Mouse (Mus musculus) erythroblast, embryonic 14.5 days (primary cell): Measurements from ENCODE around the gene Hip1r. TPM values are rescaled to one million over a fixed set of nuclear protein-coding genes. Genes with fewer than 3 reads are reported as not detected.

ENCODE experiments used
- H3K27me3 ChIP-seq: 2 replicates; pipeline ENCODE4 v1.6.1; 2012; ENCODE audit warnings: inconsistent platforms; ENCODE audit not compliant: control insufficient read depth
- H3K36me3 ChIP-seq: 2 replicates; pipeline ENCODE4 v1.6.1; 2012; ENCODE audit warnings: mild to moderate bottlenecking, inconsistent platforms; ENCODE audit not compliant: control insufficient read depth
- H3K4me1 ChIP-seq: 2 replicates; pipeline ENCODE4 v1.6.1; 2012; ENCODE audit warnings: inconsistent platforms; ENCODE audit not compliant: control insufficient read depth
- H3K4me3 ChIP-seq: replicated peaks from 2 replicates; pipeline ENCODE3; 2012; ENCODE audit warnings: moderate library complexity, mild to moderate bottlenecking, inconsistent platforms
- H3K9me3 ChIP-seq: 2 replicates; pipeline ENCODE4 v1.6.1; 2012; ENCODE audit warnings: low read length, inconsistent platforms, mixed read lengths; ENCODE audit not compliant: control insufficient read depth
- GATA1 ChIP-seq: IDR thresholded peaks from 2 replicates; pipeline ENCODE4 v1.6.1; 2012; ENCODE audit warnings: low read length, inconsistent platforms, mixed read lengths
- TAL1 ChIP-seq: IDR thresholded peaks from 3 replicates; pipeline ENCODE4 v1.6.1; 2012; ENCODE audit warnings: low read length, inconsistent platforms, mixed read lengths
- polyA plus RNA-seq: library from polyadenylated mRNA; stranded (reverse); fragments of >175 nt; gene quantifications from 2 replicates; pipeline ENCODE4 v1.2.3, GENCODE M21; 2012

Gene Hip1r
- polyA plus RNA-seq, 1 experiment = 0.37 TPM

DNA sequence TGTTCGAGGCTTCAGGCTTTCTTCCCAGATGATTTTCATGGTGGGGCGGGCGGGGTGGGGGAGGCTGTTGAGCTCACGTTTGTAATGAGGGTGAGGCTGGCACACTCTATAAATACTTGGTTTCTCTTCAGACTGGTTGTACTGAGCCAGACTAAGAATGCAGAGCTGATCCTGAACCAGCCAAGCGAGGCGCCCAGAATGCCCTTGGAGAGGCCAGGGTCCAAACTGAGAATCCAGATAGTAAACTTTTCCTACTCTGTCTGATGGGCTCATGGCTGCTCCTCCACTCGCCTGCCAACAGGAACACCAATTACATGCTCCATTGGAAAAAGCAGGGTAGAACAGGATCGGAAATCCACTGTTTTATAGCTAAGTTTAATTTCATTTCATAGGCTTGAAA is 4.2 kb upstream of the Hip1r start:
- no peak for TF ChIP-seq GATA1
- TF ChIP-seq TAL1 = no peak
- Histone ChIP-seq H3K27me3 (peaks cover 23% of the 10 kb centered on the region), H3K36me3 (no peaks in the 10 kb centered on the region), H3K4me3 (no peak overlapping the region), H3K9me3 (no peaks in the 10 kb centered on the region), H3K4me1 (peaks cover 12% of the 10 kb centered on the region)

DNA sequence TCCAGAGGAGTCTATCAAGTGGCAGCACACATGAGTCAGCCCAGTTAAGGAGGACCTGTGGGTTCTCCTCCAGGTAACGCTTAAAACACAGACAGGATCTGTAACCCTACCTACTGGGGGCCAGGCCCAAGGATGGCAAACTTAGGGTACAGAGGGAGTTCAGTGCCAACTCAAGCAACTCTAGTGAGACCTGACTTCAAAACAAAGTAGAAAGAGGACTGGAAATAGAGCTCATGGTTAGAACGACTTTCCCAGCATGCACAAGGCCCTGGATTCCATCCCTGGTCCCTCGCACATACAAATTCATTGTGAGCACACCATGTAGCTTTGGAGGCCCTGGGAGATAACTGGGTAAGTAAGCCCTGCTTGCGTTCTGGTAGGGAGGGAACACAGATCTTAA is 2.9 kb upstream of the Hip1r start:
- Histone ChIP-seq H3K36me3 (no peaks in the 10 kb centered on the region), H3K4me3 (no peak overlapping the region), H3K4me1 (peaks cover 17% of the 10 kb centered on the region), H3K27me3 (peaks cover 35% of the 10 kb centered on the region), H3K9me3 (no peaks in the 10 kb centered on the region)
- TF ChIP-seq TAL1 (no peak), GATA1 (no peak)

DNA sequence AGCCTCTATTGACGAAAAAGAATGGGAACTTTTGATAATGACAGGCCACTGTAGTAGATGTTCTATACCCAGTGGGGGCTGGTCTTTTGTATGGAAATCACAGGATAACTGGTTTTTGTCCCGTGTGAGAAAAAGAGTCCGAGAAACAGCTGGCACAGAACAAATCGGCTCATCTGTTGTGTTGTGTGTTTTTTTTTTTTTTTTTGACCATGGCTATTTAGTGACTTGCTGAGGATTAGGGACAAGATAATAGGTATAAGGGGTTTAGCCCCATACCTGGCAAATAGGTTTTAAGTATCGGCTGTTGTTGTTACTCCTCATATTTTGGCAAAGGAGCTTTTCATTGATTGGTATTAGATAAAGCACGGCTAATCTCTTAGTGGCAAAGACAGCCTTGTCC is 975 bp upstream of the Hip1r start:
- Histone ChIP-seq H3K9me3 (no peaks in the 10 kb centered on the region), H3K36me3 (no peaks in the 10 kb centered on the region), H3K27me3 (peaks cover 45% of the 10 kb centered on the region), H3K4me3 (no peak overlapping the region), H3K4me1 (peaks cover 21% of the 10 kb centered on the region)
- TF ChIP-seq GATA1 (no peak), TAL1 (no peak)

DNA sequence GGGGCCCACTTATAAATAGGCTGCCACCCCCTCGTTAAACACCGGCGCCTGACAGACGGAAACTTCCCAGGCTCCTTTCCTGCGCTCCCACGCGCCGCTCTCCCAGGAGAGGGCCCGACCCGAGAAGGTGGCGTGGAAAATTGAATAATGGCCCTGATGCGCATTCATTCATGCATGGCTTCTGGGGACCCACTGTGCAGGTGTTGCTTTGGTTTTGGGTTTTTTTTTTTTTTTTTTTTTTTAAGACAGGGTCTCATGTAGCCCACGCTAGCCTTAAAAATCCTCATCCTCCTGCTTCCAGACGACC is 704 bp downstream of the Hip1r start:
- Histone ChIP-seq H3K4me3 (peak overlapping the region; percentile 71), H3K36me3 (peaks cover under 1% of the 10 kb centered on the region; the same call in 1 of the 2 replicates), H3K4me1 (peaks cover 24% of the 10 kb centered on the region), H3K9me3 (no peaks in the 10 kb centered on the region), H3K27me3 (peaks cover 45% of the 10 kb centered on the region)
- TF ChIP-seq GATA1 = no peak
- no peak for TF ChIP-seq TAL1

DNA sequence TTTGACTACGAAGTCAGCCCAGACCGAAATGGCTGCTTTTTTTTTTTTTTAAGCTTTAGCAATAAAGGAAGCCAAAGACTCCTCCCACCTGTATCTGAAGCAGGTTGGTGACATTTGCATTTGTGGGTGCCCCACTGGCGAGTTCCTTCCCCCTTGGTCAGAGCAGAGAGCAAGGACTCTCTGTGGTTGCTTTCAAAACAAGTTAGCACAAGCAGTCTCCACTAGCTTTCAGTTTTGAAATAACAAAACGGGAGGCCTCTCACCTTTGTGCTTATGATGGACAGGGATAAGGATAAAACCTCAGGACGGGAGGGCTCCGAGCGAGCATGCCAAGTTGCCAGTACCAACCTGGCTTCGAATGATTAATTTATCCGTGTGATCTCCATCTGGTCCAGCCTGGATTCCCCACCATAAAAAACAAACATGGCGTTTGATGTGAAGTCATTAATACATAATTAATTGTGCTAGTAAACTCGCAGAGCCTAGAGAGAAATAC is 1.2 kb downstream of the Hip1r start:
- Histone ChIP-seq H3K4me1 (peaks cover 25% of the 10 kb centered on the region), H3K27me3 (peaks cover 45% of the 10 kb centered on the region), H3K9me3 (no peaks in the 10 kb centered on the region), H3K4me3 (peak overlapping the region; percentile 71), H3K36me3 (peaks cover 3% of the 10 kb centered on the region; the same call in 1 of the 2 replicates)
- TF ChIP-seq GATA1 = no peak
- no peak for TF ChIP-seq TAL1

DNA sequence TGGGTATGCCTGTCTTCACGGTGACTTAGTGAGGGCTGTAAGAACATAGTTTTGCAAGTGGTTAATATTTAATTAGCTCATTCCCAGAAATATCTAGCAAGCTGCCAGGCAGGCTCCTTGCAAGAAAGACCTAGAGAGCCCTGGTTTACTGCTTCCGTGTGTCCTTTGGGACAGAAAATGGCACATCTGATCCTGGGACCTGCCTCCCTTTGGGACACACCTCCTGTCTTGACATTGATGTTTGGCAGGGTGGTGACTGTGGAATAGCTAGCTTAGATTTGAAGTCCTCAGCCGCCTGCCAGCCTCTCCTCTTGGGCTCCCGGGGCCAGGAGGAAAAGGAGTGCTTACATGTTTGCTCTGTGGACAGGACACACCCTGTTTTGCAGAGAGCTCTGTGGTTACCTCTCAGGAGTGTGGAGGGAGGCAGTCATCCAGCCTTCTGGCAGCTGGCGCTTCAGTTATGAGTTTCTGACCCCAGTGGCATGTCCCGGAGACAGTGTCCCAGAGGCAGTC is 2.3 kb downstream of the Hip1r start:
- peaks cover 43% of the 10 kb centered on the region for H3K27me3 ChIP-seq
- no peak for TF ChIP-seq TAL1
- no peak for TF ChIP-seq GATA1
- H3K36me3 ChIP-seq = peaks cover 5% of the 10 kb centered on the region; the same call in 1 of the 2 replicates
- H3K9me3 ChIP-seq = no peaks in the 10 kb centered on the region
- H3K4me3 ChIP-seq = no peak overlapping the region
- H3K4me1 ChIP-seq = peaks cover 25% of the 10 kb centered on the region

DNA sequence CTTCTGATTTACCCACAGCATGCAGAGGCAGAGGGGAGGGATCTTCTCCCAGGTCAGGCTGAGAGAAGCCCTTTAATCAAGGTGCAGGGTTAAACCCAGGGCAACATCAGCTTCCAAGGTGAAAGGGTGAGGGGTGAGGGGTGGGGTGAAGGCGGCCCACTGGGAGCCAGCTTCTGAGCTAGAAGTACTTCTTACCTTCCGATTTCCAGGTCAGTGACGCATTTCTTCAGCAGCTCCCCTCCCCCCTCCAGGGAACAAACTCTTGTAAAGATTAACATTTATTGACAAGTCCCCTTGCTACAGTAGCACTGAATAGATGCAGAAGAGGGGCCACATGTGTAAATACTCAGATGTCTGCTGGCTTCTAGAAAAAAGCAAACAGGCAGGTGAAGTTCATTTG is 3.8 kb downstream of the Hip1r start:
- no peak for TF ChIP-seq TAL1
- H3K4me1 ChIP-seq = peaks cover 26% of the 10 kb centered on the region

DNA sequence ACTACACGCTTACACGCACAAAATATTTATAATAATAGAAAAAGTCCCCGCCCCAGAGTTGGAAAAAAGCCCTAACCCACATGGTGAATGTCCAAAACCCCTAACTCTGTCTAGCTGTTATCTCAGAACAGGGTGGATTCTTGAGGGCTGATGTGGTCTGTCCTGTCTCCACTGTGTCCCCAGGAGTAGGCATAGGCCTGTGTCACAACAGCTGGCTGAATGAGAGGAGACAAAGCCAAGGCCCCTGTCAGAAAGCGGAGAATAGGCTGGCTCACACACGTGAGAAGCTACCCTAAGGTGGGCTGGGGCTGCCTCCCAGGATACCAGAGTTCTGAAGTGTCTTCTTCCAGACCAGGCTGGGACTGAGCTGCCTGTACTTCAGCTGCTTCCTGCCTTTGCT is 4.7 kb downstream of the Hip1r start:
- peaks cover 33% of the 10 kb centered on the region for H3K27me3 ChIP-seq
- no peak for TF ChIP-seq GATA1
- TF ChIP-seq TAL1 = no peak
- no peaks in the 10 kb centered on the region for H3K9me3 ChIP-seq
- peaks cover 33% of the 10 kb centered on the region for H3K4me1 ChIP-seq
- no peak overlapping the region for H3K4me3 ChIP-seq
- peaks cover 5% of the 10 kb centered on the region; the same call in 1 of the 2 replicates for H3K36me3 ChIP-seq

More for the DNA sequence above, 3.8 kb downstream of the Hip1r start:
- H3K4me3 ChIP-seq = no peak overlapping the region
- no peaks in the 10 kb centered on the region for H3K9me3 ChIP-seq
- peaks cover 5% of the 10 kb centered on the region; the same call in 1 of the 2 replicates for H3K36me3 ChIP-seq
- H3K27me3 ChIP-seq = peaks cover 39% of the 10 kb centered on the region

DNA sequence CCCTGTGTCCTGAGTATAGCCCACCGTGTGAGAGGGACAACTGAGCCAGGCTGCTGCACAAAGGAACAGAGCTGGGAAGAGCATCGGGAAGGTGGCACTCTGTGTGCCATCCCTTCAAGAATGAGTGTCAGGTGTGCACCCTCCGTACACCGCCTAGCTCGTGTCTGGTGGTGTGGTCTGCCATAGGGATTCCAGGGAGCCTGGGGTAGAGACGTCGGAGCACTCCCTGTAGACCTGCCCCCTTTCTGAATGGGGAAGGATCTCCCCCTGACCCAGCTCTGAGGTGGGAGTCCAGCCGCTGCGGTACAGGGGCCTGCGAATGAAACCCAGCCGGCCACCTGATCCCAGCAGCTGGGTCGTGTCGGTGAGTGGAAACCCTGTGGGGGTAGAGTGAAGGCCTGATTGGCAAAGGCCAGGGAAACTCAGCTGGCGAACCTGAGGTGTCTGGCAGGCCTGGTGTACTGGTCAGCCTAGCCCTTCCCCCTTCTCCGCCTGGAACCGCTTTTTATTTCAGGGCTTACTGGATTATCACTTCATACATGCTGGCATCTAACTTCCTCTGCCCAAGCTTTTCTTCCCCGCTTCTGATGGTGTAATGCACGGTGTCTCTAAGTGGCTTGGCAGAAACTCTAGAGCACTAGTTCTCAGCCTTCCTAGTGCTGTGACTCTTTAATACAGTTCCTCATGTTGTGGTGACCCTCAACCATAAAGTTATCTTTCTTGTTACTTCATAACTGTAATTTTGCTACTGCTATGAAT is 6.0 kb downstream of the Hip1r start:
- TF ChIP-seq TAL1 = no peak
- no peak for TF ChIP-seq GATA1
- no peaks in the 10 kb centered on the region for H3K9me3 ChIP-seq
- H3K4me1 ChIP-seq = peaks cover 21% of the 10 kb centered on the region
- H3K27me3 ChIP-seq = peaks cover 21% of the 10 kb centered on the region
- H3K4me3 ChIP-seq = no peak overlapping the region
- peaks cover 5% of the 10 kb centered on the region; the same call in 1 of the 2 replicates for H3K36me3 ChIP-seq
